Mouse (Mus musculus): Measurements from ENCODE around the gene Pou6f1. TPM values are rescaled to one million over a fixed set of nuclear protein-coding genes. Genes with fewer than 3 reads are reported as not detected.
"Not testable (repeated sequence)": the region's sequence is repeated elsewhere in the genome, so short reads cannot be mapped to it uniquely, and the experiment has no call there.

Pou6f1 gene
- polyA plus RNA-seq, 1 experiment from 2014 or later: 43.0 TPM

GRCm38 (mm10) chr15:100631454-100632170 is 31.8 kb upstream of the Pou6f1 start:
- H3K4me1 ChIP-seq: peaks cover 12% of the 10 kb centered on the region
- no peak overlapping the region for H3K4me2 ChIP-seq
- H3K4me3 ChIP-seq: no peak overlapping the region
- peaks cover 32% of the 10 kb centered on the region for H3K27me3 ChIP-seq (replicated peaks)
- 88% methylated on average over 12 of the region's 12 CpGs for WGBS
- ATAC-seq (replicated peaks): no peak
- H3K36me3 ChIP-seq (replicated peaks): no peaks in the 10 kb centered on the region
- H3K9ac ChIP-seq: no peak overlapping the region
- no peak overlapping the region for H3K27ac ChIP-seq
- no peaks in the 10 kb centered on the region for H3K9me3 ChIP-seq

GRCm38 (mm10) chr15:100630126-100630525 is 30.3 kb upstream of the Pou6f1 start:
- Histone ChIP-seq H3K9me3 (no peaks in the 10 kb centered on the region), H3K4me3 (no peak overlapping the region), H3K27me3 (replicated peaks) (peaks cover 17% of the 10 kb centered on the region), H3K36me3 (replicated peaks) (no peaks in the 10 kb centered on the region), H3K4me2 (no peak overlapping the region), H3K27ac (no peak overlapping the region), H3K9ac (no peak overlapping the region), H3K4me1 (peaks cover 6% of the 10 kb centered on the region; the same call in 1 of the 2 replicates)
- WGBS: 54% methylated on average over 3 of the region's 3 CpGs
- no peak for ATAC-seq (replicated peaks)

- no peak overlapping the region for H3K27ac ChIP-seq
- H3K36me3 ChIP-seq (replicated peaks): no peaks in the 10 kb centered on the region
- no peak overlapping the region for H3K9ac ChIP-seq
- H3K4me2 ChIP-seq: no peak overlapping the region
- no peak for ATAC-seq (replicated peaks)
- peaks cover 7% of the 10 kb centered on the region for H3K27me3 ChIP-seq (replicated peaks)
- WGBS: 58% methylated on average over 7 of the region's 7 CpGs
- no peak overlapping the region for H3K4me3 ChIP-seq
- peaks cover 6% of the 10 kb centered on the region; the same call in 1 of the 2 replicates for H3K4me1 ChIP-seq
- H3K9me3 ChIP-seq: no peaks in the 10 kb centered on the region
These were observed 29.0 kb upstream of the Pou6f1 start for GRCm38 (mm10) chr15:100628797-100629196.

- no peaks in the 10 kb centered on the region for H3K36me3 ChIP-seq (replicated peaks)
- no peak overlapping the region for H3K9ac ChIP-seq
- H3K9me3 ChIP-seq: no peaks in the 10 kb centered on the region
- no peak overlapping the region for H3K27ac ChIP-seq
- H3K4me3 ChIP-seq: no peak overlapping the region
- ATAC-seq (replicated peaks): no peak
- 4% methylated on average over 11 of the region's 11 CpGs for WGBS
- H3K27me3 ChIP-seq (replicated peaks): no peaks in the 10 kb centered on the region
- H3K4me2 ChIP-seq: no peak overlapping the region
- peaks cover 6% of the 10 kb centered on the region; the same call in 1 of the 2 replicates for H3K4me1 ChIP-seq
These were observed 28.1 kb upstream of the Pou6f1 start for GRCm38 (mm10) chr15:100627774-100628370.

- no peak for ATAC-seq (replicated peaks)
- Histone ChIP-seq H3K36me3 (replicated peaks) (no peaks in the 10 kb centered on the region), H3K4me1 (peaks cover 6% of the 10 kb centered on the region; the same call in 1 of the 2 replicates), H3K9me3 (no peaks in the 10 kb centered on the region), H3K4me2 (no peak overlapping the region), H3K4me3 (no peak overlapping the region), H3K27me3 (replicated peaks) (no peaks in the 10 kb centered on the region), H3K27ac (no peak overlapping the region), H3K9ac (no peak overlapping the region)
- WGBS: 16% methylated on average over 10 of the region's 10 CpGs
These were observed 27.5 kb upstream of the Pou6f1 start for GRCm38 (mm10) chr15:100627287-100627686.

GRCm38 (mm10) chr15:100624435-100624834 is 24.7 kb upstream of the Pou6f1 start:
- H3K36me3 ChIP-seq (replicated peaks): peaks cover 10% of the 10 kb centered on the region; the same call in 1 of the 2 replicates
- ATAC-seq (replicated peaks): no peak
- H3K9me3 ChIP-seq: no peaks in the 10 kb centered on the region
- no peak overlapping the region for H3K9ac ChIP-seq
- no peak overlapping the region for H3K4me3 ChIP-seq
- H3K4me2 ChIP-seq: no peak overlapping the region
- whole genome bisulfite sequencing: 85% methylated on average over 3 of the region's 3 CpGs
- H3K27me3 ChIP-seq (replicated peaks): no peaks in the 10 kb centered on the region
- no peak overlapping the region for H3K27ac ChIP-seq
- peaks cover 6% of the 10 kb centered on the region; the same call in 1 of the 2 replicates for H3K4me1 ChIP-seq

- H3K27ac ChIP-seq: no peak overlapping the region
- 86% methylated on average over 9 of the region's 9 CpGs for WGBS
- H3K9me3 ChIP-seq: no peaks in the 10 kb centered on the region
- H3K4me2 ChIP-seq: no peak overlapping the region
- peaks cover 6% of the 10 kb centered on the region; the same call in 1 of the 2 replicates for H3K4me1 ChIP-seq
- H3K9ac ChIP-seq: no peak overlapping the region
- no peak overlapping the region for H3K4me3 ChIP-seq
- no peak for ATAC-seq (replicated peaks)
- peaks cover 13% of the 10 kb centered on the region; the same call in 1 of the 2 replicates for H3K36me3 ChIP-seq (replicated peaks)
- no peaks in the 10 kb centered on the region for H3K27me3 ChIP-seq (replicated peaks)
These were observed 24.0 kb upstream of the Pou6f1 start for GRCm38 (mm10) chr15:100623754-100624153.

GRCm38 (mm10) chr15:100622164-100622563 is 22.4 kb upstream of the Pou6f1 start:
- no peak overlapping the region for H3K4me2 ChIP-seq
- ATAC-seq (replicated peaks): no peak

GRCm38 (mm10) chr15:100621671-100622070 is 21.9 kb upstream of the Pou6f1 start:
- ATAC-seq (replicated peaks); H3K4me2 ChIP-seq; H3K4me3 ChIP-seq; H3K4me1 ChIP-seq; H3K27ac ChIP-seq; H3K9me3 ChIP-seq; H3K27me3 ChIP-seq (replicated peaks); H3K9ac ChIP-seq: not testable (repeated sequence)
- H3K36me3 ChIP-seq (replicated peaks): peaks cover 19% of the 10 kb centered on the region
- WGBS: 70% methylated on average over 9 of the region's 9 CpGs

More at GRCm38 (mm10) chr15:100622164-100622563, 22.4 kb upstream of the Pou6f1 start:
- WGBS: 87% methylated on average over 7 of the region's 7 CpGs
- Histone ChIP-seq H3K9ac (no peak overlapping the region), H3K4me1 (no peaks in the 10 kb centered on the region), H3K27me3 (replicated peaks) (no peaks in the 10 kb centered on the region), H3K4me3 (no peak overlapping the region), H3K27ac (no peak overlapping the region), H3K36me3 (replicated peaks) (peaks cover 19% of the 10 kb centered on the region), H3K9me3 (no peaks in the 10 kb centered on the region)

GRCm38 (mm10) chr15:100619200-100619599 is 19.4 kb upstream of the Pou6f1 start:
- peaks cover 19% of the 10 kb centered on the region for H3K36me3 ChIP-seq (replicated peaks)
- no peak overlapping the region for H3K4me3 ChIP-seq
- no peaks in the 10 kb centered on the region for H3K27me3 ChIP-seq (replicated peaks)
- no peak overlapping the region for H3K4me2 ChIP-seq
- H3K9me3 ChIP-seq: no peaks in the 10 kb centered on the region
- H3K27ac ChIP-seq: no peak overlapping the region
- no peak for ATAC-seq (replicated peaks)
- 93% methylated on average over 7 of the region's 7 CpGs for WGBS
- no peak overlapping the region for H3K9ac ChIP-seq
- H3K4me1 ChIP-seq: peaks cover 15% of the 10 kb centered on the region

GRCm38 (mm10) chr15:100616221-100616620 is 16.4 kb upstream of the Pou6f1 start:
- Histone ChIP-seq H3K4me3 (peak overlapping the region; percentile 95), H3K4me2 (peak overlapping the region; percentile 82), H3K27me3 (replicated peaks) (no peaks in the 10 kb centered on the region), H3K27ac (peak overlapping the region; percentile 98), H3K36me3 (replicated peaks) (peaks cover 19% of the 10 kb centered on the region), H3K9me3 (no peaks in the 10 kb centered on the region), H3K4me1 (peaks cover 25% of the 10 kb centered on the region), H3K9ac (peak overlapping the region; percentile 90)
- ATAC-seq (replicated peaks): peak; percentile 21
- WGBS: 2% methylated on average over 19 of the region's 19 CpGs

- Histone ChIP-seq H3K27ac (peak overlapping the region; percentile 98), H3K4me3 (peak overlapping the region; percentile 95), H3K9ac (peak overlapping the region; percentile 90), H3K27me3 (replicated peaks) (no peaks in the 10 kb centered on the region), H3K9me3 (no peaks in the 10 kb centered on the region), H3K36me3 (replicated peaks) (peaks cover 17% of the 10 kb centered on the region), H3K4me2 (peak overlapping the region; percentile 82), H3K4me1 (peaks cover 25% of the 10 kb centered on the region)
- under 1% methylated on average over 43 of the region's 43 CpGs for WGBS
- peak; percentile 90 for ATAC-seq (replicated peaks)
These were observed 16.0 kb upstream of the Pou6f1 start for GRCm38 (mm10) chr15:100615825-100616220.
